Mouse (Mus musculus): Measurements from ENCODE around the gene Fbxl7. TPM values are rescaled to one million over a fixed set of nuclear protein-coding genes. Genes with fewer than 3 reads are reported as not detected.
"Not testable (repeated sequence)": the region's sequence is repeated elsewhere in the genome, so short reads cannot be mapped to it uniquely, and the experiment has no call there.

The Fbxl7 gene
- total and polyA plus RNA-seq, 2 experiments from 2014 or later, result 4.8 to 13.6 TPM

DNA sequence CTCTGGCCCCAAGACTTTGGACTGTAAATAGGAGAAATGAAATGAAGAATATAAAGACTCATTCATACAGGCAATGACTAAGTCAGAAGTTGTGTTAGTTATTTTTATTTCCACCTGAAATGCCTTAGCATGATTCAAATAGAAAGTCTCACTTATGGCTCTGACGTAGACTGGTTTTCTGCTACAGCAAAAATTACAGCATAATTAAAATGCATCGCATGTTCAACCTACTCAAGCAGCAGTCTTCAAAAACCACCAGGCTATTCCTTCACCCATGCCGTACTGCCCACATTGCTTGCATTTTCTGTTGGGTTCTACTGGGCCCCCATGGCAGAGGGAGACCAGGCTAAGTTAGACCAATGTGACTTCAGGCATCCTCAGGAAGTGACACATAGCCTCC, 146.9 kb downstream of the Fbxl7 start:
- Histone ChIP-seq H3K27ac (no peak overlapping the region), H3K27me3 (ENCODE audit: insufficient read depth, low read length) (no peaks in the 10 kb centered on the region), H3K4me1 (ENCODE audit: insufficient read depth, low read length) (no peaks in the 10 kb centered on the region), H3K9ac (replicated peaks; ENCODE audit: low read length) (no peak overlapping the region), H3K4me3 (ENCODE audit: low read length) (no peak overlapping the region), H3K36me3 (ENCODE audit: insufficient read depth, low read length) (no peaks in the 10 kb centered on the region), H3K4me2 (ENCODE audit: low read depth, low read length) (no peak overlapping the region), H3K9me3 (ENCODE audit: low read length) (no peaks in the 10 kb centered on the region)
- ATAC-seq, result no peak
- 94% methylated on average over 3 of the region's 3 CpGs for WGBS
- no peak for TF ChIP-seq CTCF (IDR thresholded peaks at IDR 0.05; ENCODE audit: low read depth)
- DNase-seq (ENCODE audit: low spot score), result no peak

DNA sequence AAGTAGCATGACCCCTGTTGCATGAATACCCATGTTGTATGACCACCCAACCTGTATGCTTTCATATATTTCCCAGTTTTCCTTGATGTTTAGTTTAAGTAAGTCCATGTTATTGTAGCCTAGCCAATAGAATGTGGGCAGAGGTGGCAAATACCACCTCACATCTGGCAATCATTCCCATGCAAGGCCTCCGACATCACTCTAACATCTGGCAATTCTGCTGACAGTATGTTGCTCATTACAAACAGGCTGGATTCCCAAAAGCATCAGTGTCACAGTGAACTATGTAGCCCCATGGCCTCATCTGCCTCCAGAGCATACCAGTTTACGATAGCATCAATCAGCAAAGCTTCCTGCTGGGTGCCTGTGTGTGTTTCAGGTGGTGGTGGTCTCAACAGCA, 163.0 kb downstream of the Fbxl7 start:
- H3K4me3 ChIP-seq (ENCODE audit: low read length), result no peak overlapping the region
- H3K4me2 ChIP-seq (ENCODE audit: low read depth, low read length), result no peak overlapping the region
- H3K27ac ChIP-seq, result no peak overlapping the region
- ATAC-seq, result no peak
- WGBS, result 79% methylated on average over 2 of the region's 2 CpGs
- no peak for TF ChIP-seq CTCF (IDR thresholded peaks at IDR 0.05; ENCODE audit: low read depth)
- no peak overlapping the region for H3K9ac ChIP-seq (replicated peaks; ENCODE audit: low read length)
- H3K27me3 ChIP-seq (ENCODE audit: insufficient read depth, low read length), result no peaks in the 10 kb centered on the region
- DNase-seq (ENCODE audit: low spot score), result no peak
- H3K9me3 ChIP-seq (ENCODE audit: low read length), result no peaks in the 10 kb centered on the region
- H3K36me3 ChIP-seq (ENCODE audit: insufficient read depth, low read length), result no peaks in the 10 kb centered on the region
- no peaks in the 10 kb centered on the region for H3K4me1 ChIP-seq (ENCODE audit: insufficient read depth, low read length)

DNA sequence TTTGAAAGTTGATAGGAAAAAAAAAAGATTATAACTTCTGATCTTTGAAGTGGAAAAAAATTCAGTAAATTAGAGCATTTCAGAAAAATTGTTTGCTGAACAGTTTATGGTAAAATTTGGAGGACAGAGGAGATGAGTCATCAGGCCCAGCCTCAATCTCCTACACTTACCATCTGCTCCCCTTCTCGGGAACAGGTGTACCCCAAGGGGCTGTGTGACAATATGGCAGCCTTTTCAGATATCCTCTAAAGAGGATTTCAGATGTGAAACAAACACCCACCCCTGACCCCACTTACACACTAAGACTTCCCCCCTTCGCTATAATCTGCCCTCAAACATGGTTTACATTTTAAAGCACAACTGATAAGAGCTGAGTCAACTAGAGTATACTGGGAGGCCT, 164.6 kb downstream of the Fbxl7 start:
- no peaks in the 10 kb centered on the region for H3K27me3 ChIP-seq (ENCODE audit: insufficient read depth, low read length)
- no peak for DNase-seq (ENCODE audit: low spot score)
- TF ChIP-seq CTCF (IDR thresholded peaks at IDR 0.05; ENCODE audit: low read depth), result no peak
- H3K4me3 ChIP-seq (ENCODE audit: low read length), result no peak overlapping the region
- no peak for ATAC-seq
- WGBS, result 69% methylated on average over 2 of the region's 2 CpGs
- no peak overlapping the region for H3K9ac ChIP-seq (replicated peaks; ENCODE audit: low read length)
- no peaks in the 10 kb centered on the region for H3K9me3 ChIP-seq (ENCODE audit: low read length)
- H3K27ac ChIP-seq, result no peak overlapping the region
- no peaks in the 10 kb centered on the region for H3K4me1 ChIP-seq (ENCODE audit: insufficient read depth, low read length)
- H3K4me2 ChIP-seq (ENCODE audit: low read depth, low read length), result no peak overlapping the region
- H3K36me3 ChIP-seq (ENCODE audit: insufficient read depth, low read length), result no peaks in the 10 kb centered on the region

DNA sequence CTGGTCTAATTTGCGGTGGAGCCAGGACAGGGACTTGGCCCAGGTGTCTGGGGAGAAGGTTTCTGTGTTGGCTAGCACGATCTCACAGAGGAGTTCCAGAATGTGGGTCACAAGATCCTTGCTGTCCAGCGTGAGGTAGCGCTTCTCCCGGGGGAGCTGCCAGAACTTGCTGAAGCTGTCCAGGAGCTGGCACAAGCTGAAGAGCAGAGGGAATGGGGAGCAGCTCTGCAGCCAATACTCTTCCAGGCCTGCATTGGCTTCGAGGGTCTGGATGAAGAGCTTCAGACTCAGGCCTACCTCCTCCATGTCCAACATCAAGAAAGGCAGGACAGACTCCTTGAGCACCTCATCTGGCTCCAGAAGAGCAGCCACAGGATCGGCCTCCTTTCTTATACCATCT, 166.0 kb downstream of the Fbxl7 start:
- 92% methylated on average over 4 of the region's 7 CpGs for WGBS
- not testable (repeated sequence) for H3K9me3 ChIP-seq (ENCODE audit: low read length); H3K4me1 ChIP-seq (ENCODE audit: insufficient read depth, low read length); DNase-seq (ENCODE audit: low spot score); H3K36me3 ChIP-seq (ENCODE audit: insufficient read depth, low read length); H3K27ac ChIP-seq; H3K9ac ChIP-seq (replicated peaks; ENCODE audit: low read length); H3K4me3 ChIP-seq (ENCODE audit: low read length); H3K4me2 ChIP-seq (ENCODE audit: low read depth, low read length); ATAC-seq; H3K27me3 ChIP-seq (ENCODE audit: insufficient read depth, low read length)

DNA sequence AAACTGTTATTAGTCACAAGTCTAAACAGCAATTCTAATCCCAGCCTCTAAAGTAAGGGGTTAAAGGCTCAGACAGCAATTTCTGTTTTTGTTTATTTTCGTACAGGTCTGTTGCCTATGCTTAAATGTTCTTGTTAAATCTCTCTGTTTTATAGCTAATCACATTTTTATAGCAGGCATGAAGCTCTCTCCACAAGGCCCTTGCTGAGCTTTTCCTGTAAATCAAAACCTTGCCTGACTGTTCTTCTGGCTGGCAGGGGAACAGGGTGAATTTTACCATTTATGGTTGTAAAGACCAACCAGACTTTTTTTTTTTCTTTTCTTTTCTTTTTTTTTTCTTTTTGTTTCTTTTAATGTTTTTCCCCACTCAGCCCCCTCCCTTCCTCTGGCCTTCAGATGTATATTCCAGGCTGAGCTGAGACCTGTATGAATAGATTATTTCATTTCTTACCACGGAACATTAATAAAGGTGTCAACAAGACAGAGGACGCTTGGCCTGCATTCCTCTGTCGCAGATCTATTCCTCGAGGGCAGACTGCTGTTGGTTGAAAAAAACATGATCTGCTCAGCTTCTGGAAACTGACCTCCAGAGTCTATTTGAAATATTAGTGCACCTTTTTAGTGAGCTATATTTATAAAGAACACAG, 176.9 kb downstream of the Fbxl7 start:
- H3K27me3 ChIP-seq (ENCODE audit: insufficient read depth, low read length), result no peaks in the 10 kb centered on the region
- DNase-seq (ENCODE audit: low spot score) (no peak), ATAC-seq (no peak)
- H3K36me3 ChIP-seq (ENCODE audit: insufficient read depth, low read length), result no peaks in the 10 kb centered on the region
- H3K27ac ChIP-seq, result no peak overlapping the region
- H3K9ac ChIP-seq (replicated peaks; ENCODE audit: low read length), result no peak overlapping the region
- H3K9me3 ChIP-seq (ENCODE audit: low read length), result no peaks in the 10 kb centered on the region
- no peak overlapping the region for H3K4me2 ChIP-seq (ENCODE audit: low read depth, low read length)
- H3K4me1 ChIP-seq (ENCODE audit: insufficient read depth, low read length), result peaks cover 10% of the 10 kb centered on the region; the same call in 1 of the 2 replicates
- no peak overlapping the region for H3K4me3 ChIP-seq (ENCODE audit: low read length)
- 39% methylated on average over 5 of the region's 5 CpGs for WGBS
- TF ChIP-seq CTCF (IDR thresholded peaks at IDR 0.05; ENCODE audit: low read depth), result no peak

DNA sequence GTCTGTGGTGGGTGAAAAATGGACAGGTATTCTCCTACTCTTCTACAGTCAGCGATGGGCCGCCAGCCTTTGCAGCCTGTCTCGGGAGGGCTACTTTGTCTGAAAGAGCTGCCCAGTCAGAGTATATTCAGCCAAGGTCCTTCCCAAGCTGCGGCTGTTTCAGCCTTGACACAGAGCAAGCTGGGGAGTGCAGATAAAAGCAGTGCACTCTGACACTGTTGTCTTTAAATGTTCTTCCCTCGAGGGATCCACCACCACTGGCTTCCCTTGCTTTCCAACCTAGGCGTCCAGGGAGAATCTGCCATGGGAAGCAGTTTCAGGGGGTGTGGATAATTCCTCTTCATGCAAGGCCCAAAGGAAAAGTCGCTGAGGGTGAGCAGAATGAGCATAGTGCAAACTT, 177.4 kb downstream of the Fbxl7 start:
- no peak overlapping the region for H3K4me3 ChIP-seq (ENCODE audit: low read length)
- no peaks in the 10 kb centered on the region for H3K36me3 ChIP-seq (ENCODE audit: insufficient read depth, low read length)
- H3K27me3 ChIP-seq (ENCODE audit: insufficient read depth, low read length), result no peaks in the 10 kb centered on the region
- no peak overlapping the region for H3K4me2 ChIP-seq (ENCODE audit: low read depth, low read length)
- no peak for TF ChIP-seq CTCF (IDR thresholded peaks at IDR 0.05; ENCODE audit: low read depth)
- whole genome bisulfite sequencing, result 43% methylated on average over 7 of the region's 7 CpGs
- peaks cover 10% of the 10 kb centered on the region; the same call in 1 of the 2 replicates for H3K4me1 ChIP-seq (ENCODE audit: insufficient read depth, low read length)
- no peak overlapping the region for H3K9ac ChIP-seq (replicated peaks; ENCODE audit: low read length)
- no peak overlapping the region for H3K27ac ChIP-seq
- ATAC-seq, result no peak
- DNase-seq (ENCODE audit: low spot score), result no peak
- no peaks in the 10 kb centered on the region for H3K9me3 ChIP-seq (ENCODE audit: low read length)

DNA sequence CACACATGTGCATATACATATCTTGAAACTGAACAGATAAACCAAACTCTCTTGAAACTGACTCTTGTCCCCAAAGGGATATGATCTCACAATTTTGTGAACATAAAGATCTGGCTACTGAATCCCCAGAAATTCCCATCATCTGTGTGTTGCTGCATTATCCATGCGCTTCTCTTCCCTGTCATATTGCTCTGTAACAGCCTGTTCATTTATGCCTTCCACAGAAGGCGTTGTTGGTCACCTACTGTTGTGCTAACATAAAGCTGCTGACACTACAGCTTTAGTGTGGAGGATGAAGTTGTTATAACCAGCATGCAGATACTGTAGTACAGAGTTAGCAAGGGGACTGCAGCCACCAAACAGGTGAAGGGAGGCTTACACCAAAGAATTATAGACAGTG, 179.2 kb downstream of the Fbxl7 start:
- TF ChIP-seq CTCF (IDR thresholded peaks at IDR 0.05; ENCODE audit: low read depth), result no peak
- Histone ChIP-seq H3K4me2 (ENCODE audit: low read depth, low read length) (no peak overlapping the region), H3K27me3 (ENCODE audit: insufficient read depth, low read length) (no peaks in the 10 kb centered on the region), H3K36me3 (ENCODE audit: insufficient read depth, low read length) (no peaks in the 10 kb centered on the region), H3K27ac (no peak overlapping the region), H3K4me3 (ENCODE audit: low read length) (no peak overlapping the region), H3K9me3 (ENCODE audit: low read length) (no peaks in the 10 kb centered on the region), H3K9ac (replicated peaks; ENCODE audit: low read length) (no peak overlapping the region), H3K4me1 (ENCODE audit: insufficient read depth, low read length) (peaks cover 10% of the 10 kb centered on the region; the same call in 1 of the 2 replicates)
- no peak for ATAC-seq
- no peak for DNase-seq (ENCODE audit: low spot score)
- WGBS, result 86% methylated on average over 2 of the region's 2 CpGs
